Mouse (Mus musculus) liver, adult 2 months (tissue): Measurements from ENCODE around the gene Mon2. TPM values are rescaled to one million over a fixed set of nuclear protein-coding genes. Genes with fewer than 3 reads are reported as not detected.
"Not testable (repeated sequence)": the region's sequence is repeated elsewhere in the genome, so short reads cannot be mapped to it uniquely, and the experiment has no call there.

Experiments used
- DNase-seq: peaks from one replicate; pipeline ENCODE4 v3.0.0-alpha.2; 2011; ENCODE audit warnings: low read depth, low spot score; ENCODE audit errors: extremely low read depth
- H3K27ac ChIP-seq: fragments of 200-500 bp; replicated peaks from 2 replicates; pipeline ENCODE4 v1.5.1; 2012; ENCODE audit warnings: low read depth, mild to moderate bottlenecking, control low read depth, inconsistent platforms, low read length; ENCODE audit not compliant: insufficient read depth
- H3K27me3 ChIP-seq: fragments of 200-500 bp; 2 replicates; pipeline ENCODE4 v1.6.1; 2012; ENCODE audit warnings: mild to moderate bottlenecking, moderate library complexity, low read length, inconsistent platforms; ENCODE audit not compliant: control insufficient read depth, insufficient read depth
- H3K36me3 ChIP-seq: fragments of 200-500 bp; 2 replicates; pipeline ENCODE4 v1.6.1; 2012; ENCODE audit warnings: low read length, inconsistent platforms; ENCODE audit not compliant: control insufficient read depth, insufficient read depth
- H3K4me1 ChIP-seq: fragments of 200-500 bp; 2 replicates; pipeline ENCODE4 v1.6.1; 2011; ENCODE audit warnings: low read length; ENCODE audit not compliant: control insufficient read depth, insufficient read depth
- H3K4me3 ChIP-seq: fragments of 200-500 bp; 2 replicates; pipeline ENCODE4 v1.5.1; 2011; ENCODE audit warnings: low read depth, mild to moderate bottlenecking, control low read depth, low read length, moderate library complexity; ENCODE audit not compliant: insufficient read depth
- H3K79me2 ChIP-seq: fragments of 200-500 bp; 2 replicates; pipeline ENCODE4 v1.6.1; 2012; ENCODE audit warnings: inconsistent platforms, mild to moderate bottlenecking, low read length, moderate library complexity; ENCODE audit not compliant: control insufficient read depth, insufficient read depth
- H3K9ac ChIP-seq: fragments of 200-500 bp; 2 replicates; pipeline ENCODE4 v1.6.1; 2012; ENCODE audit warnings: low read depth, mild to moderate bottlenecking, control low read depth, inconsistent platforms, low read length
- CTCF ChIP-seq: fragments of 200-500 bp; IDR thresholded peaks from 2 replicates; pipeline ENCODE4 v1.5.1; 2011; ENCODE audit warnings: low read depth, low read length, control low read depth
- POLR2A ChIP-seq: fragments of 200-500 bp; IDR thresholded peaks from 2 replicates; pipeline ENCODE4 v1.6.1; 2011; ENCODE audit warnings: low read length, control low read depth; ENCODE audit not compliant: insufficient read depth; ENCODE audit errors: extremely low read depth
- WGBS: fragments of 180-500 bp; shearing (Covaris S2); methylation state at CpG from one replicate; pipeline ENCODE4 v1.1.7; 2018; 5-methylcytosine and 5-hydroxymethylcytosine counted together
- polyA plus RNA-seq: library from polyadenylated mRNA; depleted of rRNA; stranded (reverse); fragments of >200 nt; gene quantifications from 2 replicates; pipeline ENCODE4 v1.2.3, GENCODE M21; 2012
- total RNA-seq: library from RNA; depleted of rRNA; stranded (reverse); fragments of >200 nt; gene quantifications from 2 replicates; pipeline ENCODE4 v1.2.3, GENCODE M21; 2014

The Mon2 gene
- total and polyA plus RNA-seq, 2 experiments, result 35.1 to 51.8 TPM

DNA sequence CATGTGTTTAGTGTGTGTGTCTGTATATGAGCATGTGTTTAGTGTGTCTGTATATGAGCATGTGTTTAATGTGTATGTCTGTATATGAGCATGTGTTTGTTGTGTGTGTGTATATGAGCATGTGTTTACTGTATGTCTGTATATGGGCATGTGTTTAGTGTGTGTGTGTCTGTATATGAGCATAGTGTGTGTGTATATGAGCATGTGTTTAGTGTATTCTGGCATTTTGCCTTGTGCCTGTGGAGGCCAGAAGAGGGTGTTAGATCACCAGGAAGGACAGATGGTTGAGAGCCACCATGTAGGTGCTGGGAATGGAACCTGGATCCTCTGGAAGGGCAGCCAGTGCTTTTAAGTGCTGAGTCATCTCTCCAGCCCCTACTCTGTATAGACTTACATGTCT lies 96.9 kb downstream of the Mon2 start:
- no peak overlapping the region for H3K4me3 ChIP-seq
- H3K27me3 ChIP-seq, result no peaks in the 10 kb centered on the region
- H3K79me2 ChIP-seq, result 0 out of 2 replicates have a peak, but pooled peaks cover 2% of the 10 kb centered on the region
- H3K27ac ChIP-seq, result no peak overlapping the region
- H3K4me1 ChIP-seq, result no peaks in the 10 kb centered on the region; the same call in 1 of the 2 replicates
- TF ChIP-seq POLR2A, result no peak
- TF ChIP-seq CTCF, result no peak
- no peak for DNase-seq
- no peak overlapping the region for H3K9ac ChIP-seq
- H3K36me3 ChIP-seq, result no peaks in the 10 kb centered on the region

DNA sequence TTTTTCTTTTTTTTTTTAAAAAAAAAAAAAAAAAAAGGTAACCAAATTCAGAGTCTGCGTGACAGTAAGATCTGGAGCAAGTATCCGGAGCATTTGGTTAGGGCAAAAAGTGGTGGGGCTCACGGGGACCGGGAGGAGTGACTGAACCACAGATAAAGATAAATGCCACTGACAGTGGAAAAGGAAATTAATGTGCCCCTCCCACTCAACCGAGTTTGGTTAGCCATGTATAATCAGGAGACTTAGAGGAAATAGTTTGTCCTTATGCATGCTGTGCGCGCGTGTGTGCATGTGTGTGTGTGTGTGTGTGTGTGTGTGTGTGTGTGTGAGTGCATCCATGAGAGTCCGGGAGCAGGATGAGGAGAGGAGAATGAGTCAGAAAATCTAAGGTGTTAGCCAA lies 100.3 kb downstream of the Mon2 start:
- no peaks in the 10 kb centered on the region for H3K79me2 ChIP-seq
- H3K36me3 ChIP-seq, result no peaks in the 10 kb centered on the region
- no peaks in the 10 kb centered on the region; the same call in 1 of the 2 replicates for H3K4me1 ChIP-seq
- TF ChIP-seq POLR2A, result no peak
- no peak for TF ChIP-seq CTCF
- H3K27ac ChIP-seq, result no peak overlapping the region
- no peak overlapping the region for H3K9ac ChIP-seq
- 82% methylated on average over 9 of the region's 9 CpGs for WGBS
- no peak overlapping the region for H3K4me3 ChIP-seq
- DNase-seq, result no peak
- H3K27me3 ChIP-seq, result no peaks in the 10 kb centered on the region

DNA sequence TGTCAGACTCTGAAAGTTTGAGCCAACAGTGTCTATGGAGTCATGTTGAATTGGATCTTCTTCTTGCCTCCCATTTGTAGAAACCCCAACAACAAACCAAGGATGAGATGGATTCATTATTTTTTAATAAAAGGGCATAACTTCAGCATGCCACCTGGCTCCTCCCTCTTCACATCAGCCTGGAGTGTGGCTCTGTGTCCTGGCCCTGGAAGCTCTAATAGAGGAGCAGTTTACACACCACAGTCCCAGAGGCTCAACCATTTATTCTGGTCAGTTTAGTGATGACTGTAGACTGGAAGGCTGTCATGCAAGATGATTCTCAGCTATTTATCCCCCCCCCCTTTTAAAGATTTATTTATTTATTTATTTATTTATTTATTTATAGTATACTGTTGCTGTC lies 103.1 kb downstream of the Mon2 start:
- H3K4me1 ChIP-seq, result no peaks in the 10 kb centered on the region
- H3K27ac ChIP-seq, result no peak overlapping the region
- no peaks in the 10 kb centered on the region for H3K36me3 ChIP-seq
- H3K79me2 ChIP-seq, result no peaks in the 10 kb centered on the region
- H3K4me3 ChIP-seq, result no peak overlapping the region
- no peak overlapping the region for H3K9ac ChIP-seq
- H3K27me3 ChIP-seq, result no peaks in the 10 kb centered on the region
- no peak for TF ChIP-seq CTCF
- TF ChIP-seq POLR2A, result no peak
- DNase-seq, result no peak

DNA sequence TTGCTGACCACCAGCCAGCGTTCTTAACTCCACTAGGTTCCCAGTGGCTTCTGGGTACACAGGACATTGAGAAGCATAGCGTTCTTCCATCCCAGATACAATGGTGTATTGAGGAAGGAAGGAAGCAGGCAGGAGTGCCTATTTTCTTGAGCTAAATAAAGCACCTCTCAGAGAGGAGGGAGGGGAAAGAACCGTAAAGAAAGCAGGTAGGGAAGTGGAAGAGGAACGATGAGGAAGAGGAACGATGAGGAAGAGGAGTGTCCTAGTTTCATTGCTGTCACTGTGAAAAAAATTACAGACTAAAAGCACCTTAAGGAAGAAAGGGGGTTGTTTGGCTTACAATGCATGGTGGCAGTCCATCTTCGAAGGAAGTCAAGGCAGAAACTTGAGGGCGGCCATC lies 106.1 kb downstream of the Mon2 start:
- no peaks in the 10 kb centered on the region for H3K79me2 ChIP-seq
- no peaks in the 10 kb centered on the region for H3K36me3 ChIP-seq
- no peaks in the 10 kb centered on the region for H3K4me1 ChIP-seq
- H3K9ac ChIP-seq, result no peak overlapping the region
- H3K4me3 ChIP-seq, result no peak overlapping the region
- no peaks in the 10 kb centered on the region for H3K27me3 ChIP-seq
- 84% methylated on average over 7 of the region's 7 CpGs for WGBS
- H3K27ac ChIP-seq, result no peak overlapping the region
- no peak for DNase-seq
- TF ChIP-seq CTCF (no peak), POLR2A (no peak)

DNA sequence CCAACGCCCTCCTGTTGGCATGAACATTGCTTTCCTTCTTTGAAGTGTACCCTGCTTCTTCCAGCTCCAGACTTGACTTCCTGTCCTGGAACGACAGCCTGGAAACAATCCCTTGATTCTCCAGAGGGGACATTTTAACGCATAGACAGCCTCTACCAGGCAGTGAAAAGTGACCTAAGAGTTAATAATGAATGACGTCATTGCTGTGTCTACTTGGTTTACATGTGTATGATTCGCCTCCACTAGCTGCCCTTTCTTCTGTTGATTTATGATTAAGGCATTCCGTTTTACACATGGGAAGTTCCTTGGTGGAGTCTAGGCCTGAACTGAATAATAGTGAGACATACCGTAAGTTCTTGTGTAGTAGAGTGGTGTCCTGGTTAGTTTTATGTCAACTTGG lies 109.9 kb downstream of the Mon2 start:
- peaks cover 2% of the 10 kb centered on the region; the same call in 1 of the 2 replicates for H3K4me1 ChIP-seq
- no peak overlapping the region for H3K4me3 ChIP-seq
- 77% methylated on average over 7 of the region's 7 CpGs for WGBS
- H3K9ac ChIP-seq, result no peak overlapping the region
- 0 out of 2 replicates have a peak, but pooled peaks cover 3% of the 10 kb centered on the region for H3K27me3 ChIP-seq
- H3K27ac ChIP-seq, result no peak overlapping the region
- no peak for DNase-seq
- TF ChIP-seq POLR2A (no peak), CTCF (no peak)
- H3K36me3 ChIP-seq, result no peaks in the 10 kb centered on the region
- H3K79me2 ChIP-seq, result no peaks in the 10 kb centered on the region

DNA sequence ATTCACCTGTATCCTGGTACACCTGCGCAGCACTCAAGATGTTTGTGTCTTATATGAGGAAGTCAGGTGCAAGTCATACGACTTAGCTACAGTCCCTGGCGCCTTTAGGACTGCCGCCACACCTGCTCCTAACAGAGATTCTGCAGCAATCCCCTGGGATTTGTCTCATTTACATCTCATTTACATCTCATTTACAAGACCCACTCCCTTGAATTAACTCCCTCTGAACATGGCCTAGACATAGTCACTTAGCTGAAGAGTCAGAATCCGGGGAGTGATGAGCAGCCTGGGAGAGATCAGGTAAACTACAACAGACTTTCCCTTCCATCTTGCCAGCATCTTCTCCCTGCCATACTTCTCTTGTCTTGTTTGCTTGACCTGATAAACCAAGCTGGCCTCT lies 110.7 kb downstream of the Mon2 start:
- H3K27me3 ChIP-seq, DNase-seq, H3K79me2 ChIP-seq, H3K4me1 ChIP-seq, H3K27ac ChIP-seq, H3K4me3 ChIP-seq, H3K9ac ChIP-seq, H3K36me3 ChIP-seq: not testable (repeated sequence)
- 97% methylated on average over 5 of the region's 5 CpGs for WGBS
